Mouse (Mus musculus) embryo, embryonic 10.5 days (tissue): ENCODE measurements at regions not wholly inside any gene's neighbourhood (a gene's known extent, or its start where the extent isn't known, plus 50 kb on each side); places are given as distances from the start of the nearest gene placed in this dataset.
"Not testable (repeated sequence)": the region's sequence is repeated elsewhere in the genome, so short reads cannot be mapped to it uniquely, and the experiment has no call there.

Experiments
- DNase-seq: peaks from one replicate; pipeline ENCODE4 v3.0.0-alpha.2; 2015; ENCODE audit warnings: low spot score

GRCm38 (mm10) chr15:4630611-4631010, 96.4 kb upstream of the C6 start:
- no peak for DNase-seq

GRCm38 (mm10) chr15:4641666-4642065, 85.3 kb upstream of the C6 start:
- no peak for DNase-seq

- no peak for DNase-seq
These were observed 84.1 kb upstream of the C6 start for GRCm38 (mm10) chr15:4642859-4643258.

GRCm38 (mm10) chr15:4643888-4644606, 82.9 kb upstream of the C6 start:
- peak; percentile 27 for DNase-seq

- DNase-seq: no peak
These were observed 78.3 kb upstream of the C6 start for GRCm38 (mm10) chr15:4648626-4649025.

- DNase-seq: no peak
These were observed 73.3 kb upstream of the C6 start for GRCm38 (mm10) chr15:4653706-4654105.

- DNase-seq: not testable (repeated sequence)
These were observed 54.1 kb upstream of the C6 start for GRCm38 (mm10) chr15:4672859-4673258.
